Mouse (Mus musculus) hindbrain, embryonic 10.5 days (tissue): ENCODE data around the gene Sars2. TPM values are rescaled to one million over a fixed set of nuclear protein-coding genes. Genes with fewer than 3 reads are reported as not detected.

Experiments used
- DNase-seq: peaks from one replicate; pipeline ENCODE4 v3.0.0-alpha.2; 2017; ENCODE audit warnings: low spot score
- H3K27ac ChIP-seq: fragments of 300-500 bp; sonication (generic); 2 replicates; pipeline ENCODE4 v1.5.1; 2016; ENCODE audit warnings: mild to moderate bottlenecking, moderate library complexity
- H3K27me3 ChIP-seq: fragments of 300-500 bp; sonication (generic); 2 replicates; pipeline ENCODE4 v1.6.1; 2016; ENCODE audit warnings: mild to moderate bottlenecking; ENCODE audit not compliant: poor library complexity, insufficient read depth, severe bottlenecking
- H3K36me3 ChIP-seq: fragments of 300-500 bp; sonication (generic); 2 replicates; pipeline ENCODE4 v1.6.1; 2016; ENCODE audit warnings: mild to moderate bottlenecking, moderate library complexity
- H3K4me1 ChIP-seq: fragments of 300-500 bp; sonication (generic); replicated peaks from 2 replicates; pipeline ENCODE4 v1.6.1; 2016; ENCODE audit warnings: mild to moderate bottlenecking
- H3K4me3 ChIP-seq: fragments of 300-500 bp; sonication (generic); 2 replicates; pipeline ENCODE4 v1.5.1; 2016; ENCODE audit warnings: mild to moderate bottlenecking, moderate library complexity
- H3K9me3 ChIP-seq: fragments of 300-500 bp; sonication (generic); 2 replicates; pipeline ENCODE4 v1.6.1; 2016; ENCODE audit warnings: mild to moderate bottlenecking, moderate library complexity
- WGBS: fragments of 180-500 bp; shearing (Covaris S2); methylation state at CpG from one replicate; pipeline ENCODE4 v1.1.7; 2016; 5-methylcytosine and 5-hydroxymethylcytosine counted together
- polyA plus RNA-seq: library from polyadenylated mRNA; unstranded; fragments of >200 nt; fragmentation: Nextera tagmentation; extraction: Ambion mirVana; gene quantifications from 2 replicates; pipeline ENCODE4 v1.2.1, GENCODE M21; 2016

The Sars2 gene
- polyA plus RNA-seq, 1 experiment from 2014 or later: 43.9 TPM

- Histone ChIP-seq H3K36me3 (peaks cover 15% of the 10 kb centered on the region), H3K27me3 (no peaks in the 10 kb centered on the region), H3K4me3 (no peak overlapping the region), H3K4me1 (peaks cover 45% of the 10 kb centered on the region), H3K9me3 (no peaks in the 10 kb centered on the region), H3K27ac (no peak overlapping the region)
- no peak for DNase-seq
- WGBS: 90% methylated on average over 3 of the region's 3 CpGs
These were observed 28.5 kb downstream of the Sars2 start for GRCm38 (mm10) chr7:28770309-28770708.

GRCm38 (mm10) chr7:28771867-28772266, 30.1 kb downstream of the Sars2 start:
- WGBS: 94% methylated on average over 11 of the region's 11 CpGs
- H3K36me3 ChIP-seq: peaks cover 30% of the 10 kb centered on the region
- H3K27ac ChIP-seq: no peak overlapping the region
- no peaks in the 10 kb centered on the region for H3K27me3 ChIP-seq
- H3K4me1 ChIP-seq: peaks cover 38% of the 10 kb centered on the region
- H3K4me3 ChIP-seq: no peak overlapping the region
- DNase-seq: no peak
- no peaks in the 10 kb centered on the region for H3K9me3 ChIP-seq

- peaks cover 25% of the 10 kb centered on the region for H3K4me1 ChIP-seq
These were observed 31.4 kb downstream of the Sars2 start for GRCm38 (mm10) chr7:28773163-28773562.

GRCm38 (mm10) chr7:28774164-28774563, 32.4 kb downstream of the Sars2 start:
- H3K4me1 ChIP-seq: peaks cover 16% of the 10 kb centered on the region
- peak overlapping the region; percentile 50 for H3K27ac ChIP-seq
- WGBS: 61% methylated on average over 12 of the region's 12 CpGs
- peaks cover 39% of the 10 kb centered on the region for H3K36me3 ChIP-seq
- no peaks in the 10 kb centered on the region for H3K27me3 ChIP-seq
- DNase-seq: peak; percentile 31
- H3K9me3 ChIP-seq: no peaks in the 10 kb centered on the region
- H3K4me3 ChIP-seq: no peak overlapping the region

More at GRCm38 (mm10) chr7:28773163-28773562, 31.4 kb downstream of the Sars2 start:
- Histone ChIP-seq H3K27me3 (no peaks in the 10 kb centered on the region), H3K4me3 (no peak overlapping the region), H3K27ac (peak overlapping the region; percentile 50), H3K36me3 (peaks cover 34% of the 10 kb centered on the region), H3K9me3 (no peaks in the 10 kb centered on the region)
- WGBS: 68% methylated on average over 3 of the region's 3 CpGs
- no peak for DNase-seq

GRCm38 (mm10) chr7:28775129-28775528, 33.3 kb downstream of the Sars2 start:
- H3K27ac ChIP-seq: no peak overlapping the region
- H3K4me1 ChIP-seq: peaks cover 14% of the 10 kb centered on the region
- H3K27me3 ChIP-seq: no peaks in the 10 kb centered on the region
- WGBS: 90% methylated on average over 7 of the region's 7 CpGs
- no peaks in the 10 kb centered on the region for H3K9me3 ChIP-seq
- DNase-seq: no peak
- H3K4me3 ChIP-seq: no peak overlapping the region
- peaks cover 39% of the 10 kb centered on the region for H3K36me3 ChIP-seq

GRCm38 (mm10) chr7:28778825-28779224, 37.0 kb downstream of the Sars2 start:
- WGBS: 89% methylated on average over 9 of the region's 9 CpGs
- H3K4me1 ChIP-seq: peaks cover 13% of the 10 kb centered on the region

GRCm38 (mm10) chr7:28780067-28780658, 38.4 kb downstream of the Sars2 start:
- Histone ChIP-seq H3K9me3 (no peaks in the 10 kb centered on the region), H3K36me3 (peaks cover 49% of the 10 kb centered on the region), H3K4me1 (peaks cover 14% of the 10 kb centered on the region), H3K27ac (peak overlapping the region; percentile 68), H3K4me3 (no peak overlapping the region), H3K27me3 (no peaks in the 10 kb centered on the region)
- peak; percentile 86 for DNase-seq
- WGBS: 48% methylated on average over 6 of the region's 6 CpGs

More at GRCm38 (mm10) chr7:28778825-28779224, 37.0 kb downstream of the Sars2 start:
- Histone ChIP-seq H3K27ac (no peak overlapping the region), H3K9me3 (no peaks in the 10 kb centered on the region), H3K27me3 (no peaks in the 10 kb centered on the region), H3K4me3 (no peak overlapping the region), H3K36me3 (peaks cover 42% of the 10 kb centered on the region)
- no peak for DNase-seq

GRCm38 (mm10) chr7:28780857-28781256, 39.1 kb downstream of the Sars2 start:
- Histone ChIP-seq H3K36me3 (peaks cover 50% of the 10 kb centered on the region), H3K9me3 (no peaks in the 10 kb centered on the region), H3K4me3 (no peak overlapping the region), H3K27me3 (no peaks in the 10 kb centered on the region), H3K27ac (peak overlapping the region; percentile 68; the same call in 1 of the 2 replicates), H3K4me1 (peaks cover 14% of the 10 kb centered on the region)
- DNase-seq: no peak
- WGBS: 81% methylated on average over 7 of the region's 7 CpGs

GRCm38 (mm10) chr7:28781261-28781663, 39.5 kb downstream of the Sars2 start:
- H3K27ac ChIP-seq: no peak overlapping the region
- peaks cover 14% of the 10 kb centered on the region for H3K4me1 ChIP-seq
- no peaks in the 10 kb centered on the region for H3K27me3 ChIP-seq
- peaks cover 50% of the 10 kb centered on the region for H3K36me3 ChIP-seq
- 89% methylated on average over 8 of the region's 8 CpGs for WGBS
- H3K4me3 ChIP-seq: no peak overlapping the region
- no peaks in the 10 kb centered on the region for H3K9me3 ChIP-seq
- no peak for DNase-seq

- 78% methylated on average over 5 of the region's 5 CpGs for WGBS
- H3K36me3 ChIP-seq: peaks cover 53% of the 10 kb centered on the region
- no peaks in the 10 kb centered on the region for H3K9me3 ChIP-seq
- no peak overlapping the region for H3K4me3 ChIP-seq
- H3K27ac ChIP-seq: no peak overlapping the region
- no peaks in the 10 kb centered on the region for H3K27me3 ChIP-seq
- peaks cover 28% of the 10 kb centered on the region for H3K4me1 ChIP-seq
- DNase-seq: no peak
These were observed 43.4 kb downstream of the Sars2 start for GRCm38 (mm10) chr7:28785161-28785560.

- Histone ChIP-seq H3K4me3 (no peak overlapping the region), H3K36me3 (peaks cover 49% of the 10 kb centered on the region), H3K4me1 (peaks cover 35% of the 10 kb centered on the region), H3K27ac (no peak overlapping the region), H3K27me3 (no peaks in the 10 kb centered on the region), H3K9me3 (no peaks in the 10 kb centered on the region)
- no peak for DNase-seq
- WGBS: 93% methylated on average over 9 of the region's 9 CpGs
These were observed 46.1 kb downstream of the Sars2 start for GRCm38 (mm10) chr7:28787884-28788283.

GRCm38 (mm10) chr7:28788307-28789195, 46.8 kb downstream of the Sars2 start, which contains the start of gene Rinl:
TSS of gene Rinl (plus strand) at chr7:28788969.
- peaks cover 43% of the 10 kb centered on the region for H3K36me3 ChIP-seq
- 71% methylated on average over 5 of the region's 5 CpGs for WGBS
- H3K27me3 ChIP-seq: no peaks in the 10 kb centered on the region
- no peak for DNase-seq
- H3K27ac ChIP-seq: peak within 1 kb of the TSS; percentile 56
- H3K4me1 ChIP-seq: peaks cover 35% of the 10 kb centered on the region
- no peaks in the 10 kb centered on the region for H3K9me3 ChIP-seq
- no peak within 1 kb of the TSS for H3K4me3 ChIP-seq

- no peak overlapping the region for H3K4me3 ChIP-seq
- 81% methylated on average over 3 of the region's 3 CpGs for WGBS
- H3K36me3 ChIP-seq: peaks cover 37% of the 10 kb centered on the region
- H3K9me3 ChIP-seq: no peaks in the 10 kb centered on the region
- no peak overlapping the region for H3K27ac ChIP-seq
- H3K4me1 ChIP-seq: peaks cover 35% of the 10 kb centered on the region
- no peaks in the 10 kb centered on the region for H3K27me3 ChIP-seq
- no peak for DNase-seq
These were observed 47.4 kb downstream of the Sars2 start for GRCm38 (mm10) chr7:28789235-28789634.
